Mouse (Mus musculus) lung, postnatal 0 days (tissue): Measurements from ENCODE around the gene Pus7.

Experiments used
- CTCF ChIP-seq: IDR thresholded peaks from 2 replicates; pipeline ENCODE4 v1.5.1; 2016; ENCODE audit warnings: antibody characterized with exemption, mild to moderate bottlenecking
- EP300 ChIP-seq: IDR thresholded peaks from 2 replicates; pipeline ENCODE4 v1.6.1; 2016; ENCODE audit warnings: antibody characterized with exemption, mild to moderate bottlenecking, control low read depth

DNA sequence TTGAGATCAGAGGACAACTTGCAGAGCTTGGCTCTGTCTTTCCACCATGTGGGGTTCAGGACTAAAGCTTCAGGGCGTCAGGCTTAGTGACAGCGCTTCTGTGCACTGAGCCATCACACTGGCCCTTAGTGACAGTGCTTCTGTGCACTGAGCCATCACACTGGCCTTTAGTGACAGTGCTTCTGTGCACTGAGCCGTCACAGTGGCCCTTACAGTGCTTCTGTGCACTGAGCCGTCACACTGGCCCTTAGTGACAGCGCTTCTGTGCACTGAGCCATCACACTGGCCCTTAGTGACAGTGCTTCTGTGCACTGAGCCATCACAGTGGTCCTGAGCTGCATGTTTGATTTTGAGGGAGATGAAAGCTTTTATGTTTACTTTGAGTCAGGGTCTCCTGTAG lies 31.3 kb upstream of the Pus7 start:
- no peak for TF ChIP-seq CTCF
- TF ChIP-seq EP300, result no peak
